Comparison of ENCODE assay signal across 8 mouse cellular contexts in genomic region chr9:15976959-15977663, GRCm38 (mm10).
DNase-seq lines count a peak whose midpoint lies in the region; ATAC-seq and TF ChIP-seq lines count a peak whose summit lies in the region.

No protein-coding gene starts in this region.

- no peaks in the 10 kb centered on the region for H3K36me3 ChIP-seq in heart, embryonic 12.5 days
- no peaks in the 10 kb centered on the region for H3K36me3 ChIP-seq in embryonic facial prominence, embryonic 10.5 days (replicated peaks)
- no peaks in the 10 kb centered on the region for H3K36me3 ChIP-seq in heart, embryonic 15.5 days
- no peaks in the 10 kb centered on the region for H3K36me3 ChIP-seq in lung, postnatal 0 days (ENCODE audit: insufficient read depth, low read length)

- WGBS in heart, embryonic 12.5 days = 45% methylated on average over 12 of the region's 12 CpGs
- 57% methylated on average over 12 of the region's 12 CpGs for WGBS in embryonic facial prominence, embryonic 10.5 days
- 32% methylated on average over 12 of the region's 12 CpGs for WGBS in heart, embryonic 15.5 days
- WGBS in lung, postnatal 0 days = 29% methylated on average over 12 of the region's 12 CpGs

- no peaks in the 10 kb centered on the region for H3K9me3 ChIP-seq in heart, embryonic 12.5 days (replicated peaks)
- H3K9me3 ChIP-seq in embryonic facial prominence, embryonic 10.5 days = no peaks in the 10 kb centered on the region
- no peaks in the 10 kb centered on the region for H3K9me3 ChIP-seq in heart, embryonic 15.5 days (replicated peaks)
- H3K9me3 ChIP-seq in lung, postnatal 0 days (ENCODE audit: low read length) = no peaks in the 10 kb centered on the region

- TF ChIP-seq CTCF in lung, postnatal 0 days (IDR thresholded peaks at IDR 0.05) = no peak

- no peaks in the 10 kb centered on the region for H3K27me3 ChIP-seq in heart, embryonic 12.5 days (replicated peaks)
- no peaks in the 10 kb centered on the region for H3K27me3 ChIP-seq in embryonic facial prominence, embryonic 10.5 days (replicated peaks; ENCODE audit: low read depth, poor library complexity, severe bottlenecking)
- H3K27me3 ChIP-seq in heart, embryonic 15.5 days = no peaks in the 10 kb centered on the region
- H3K27me3 ChIP-seq in lung, postnatal 0 days (replicated peaks; ENCODE audit: insufficient read depth, low read length) = no peaks in the 10 kb centered on the region

- no peak for ATAC-seq in heart, embryonic 12.5 days (ENCODE audit: insufficient number of reproducible peaks, low FRiP score)
- no peak for ATAC-seq in heart, embryonic 15.5 days (replicated peaks; ENCODE audit: insufficient number of reproducible peaks, insufficient read depth, low FRiP score, low read depth)
- ATAC-seq in lung, postnatal 0 days = peak; percentile 35

- H3K4me2 ChIP-seq in heart, embryonic 12.5 days = no peak overlapping the region
- peak overlapping the region; percentile 4; the same call in 1 of the 2 replicates for H3K4me2 ChIP-seq in heart, embryonic 15.5 days
- H3K4me2 ChIP-seq in lung, postnatal 0 days (replicated peaks; ENCODE audit: low read depth, low read length) = no peak overlapping the region

- no peak for TF ChIP-seq EP300 in lung, postnatal 0 days (IDR thresholded peaks at IDR 0.05)

- peak; percentile 1 to 2 for DNase-seq in heart, adult 9 months (ENCODE audit: low spot score in 2 of 2)
- peak; percentile 19 for DNase-seq in embryonic facial prominence, embryonic 10.5 days (ENCODE audit: low spot score)
- peak; percentile 29 for DNase-seq in lung, postnatal 0 days (ENCODE audit: low spot score)
- DNase-seq in spleen, postnatal 4 days (ENCODE audit: low spot score in 2 of 2) = no peak
- no peak for DNase-seq in adrenal gland, postnatal 10 days
- DNase-seq in left cerebral cortex, adult 9 months (ENCODE audit: low spot score in 2 of 2) = no peak

- H3K9ac ChIP-seq in heart, embryonic 12.5 days = no peak overlapping the region
- H3K9ac ChIP-seq in heart, embryonic 15.5 days = no peak overlapping the region
- H3K9ac ChIP-seq in lung, postnatal 0 days (replicated peaks; ENCODE audit: low read depth) = no peak overlapping the region

- 0 out of 2 replicates have a peak, but pooled peaks cover 3% of the 10 kb centered on the region for H3K4me1 ChIP-seq in heart, embryonic 12.5 days (replicated peaks)
- no peaks in the 10 kb centered on the region; the same call in 1 of the 2 replicates for H3K4me1 ChIP-seq in embryonic facial prominence, embryonic 10.5 days
- H3K4me1 ChIP-seq in heart, embryonic 15.5 days (replicated peaks) = 0 out of 2 replicates have a peak, but pooled peaks cover 7% of the 10 kb centered on the region
- H3K4me1 ChIP-seq in lung, postnatal 0 days (ENCODE audit: insufficient read depth, low read depth, low read length) = no peaks in the 10 kb centered on the region

- no peak overlapping the region for H3K27ac ChIP-seq in heart, embryonic 12.5 days (ENCODE audit: poor library complexity, severe bottlenecking)
- H3K27ac ChIP-seq in embryonic facial prominence, embryonic 10.5 days (replicated peaks) = no peak overlapping the region
- no peak overlapping the region for H3K27ac ChIP-seq in heart, embryonic 15.5 days
- no peak overlapping the region for H3K27ac ChIP-seq in lung, postnatal 0 days (ENCODE audit: low read length)

- H3K4me3 ChIP-seq in heart, embryonic 12.5 days = no peak overlapping the region
- H3K4me3 ChIP-seq in embryonic facial prominence, embryonic 10.5 days = no peak overlapping the region
- no peak overlapping the region for H3K4me3 ChIP-seq in heart, embryonic 15.5 days
- no peak overlapping the region for H3K4me3 ChIP-seq in lung, postnatal 0 days (ENCODE audit: low read depth, low read length)

Comparison
In these comparisons a context has a peak if more than half of its experiments do, and no peak if none do; other contexts are left out.
1. DNase-seq: peak in heart, adult 9 months (2 of 2), embryonic facial prominence, embryonic 10.5 days (single experiment) and lung, postnatal 0 days (single experiment); none in spleen, postnatal 4 days (0 of 2), adrenal gland, postnatal 10 days (single experiment) and left cerebral cortex, adult 9 months (0 of 2).